Mouse (Mus musculus) intestine, embryonic 14.5 days (tissue): Measurements from ENCODE around the gene Bcas1. TPM values are rescaled to one million over a fixed set of nuclear protein-coding genes. Genes with fewer than 3 reads are reported as not detected.

Source experiments
- ATAC-seq: fragments of 200-750 bp; cut with Nextera tagmentation; replicated peaks from 2 replicates; pipeline ENCODE4 v1.8.0; 2017; ENCODE audit warnings: low read depth, moderate number of reproducible peaks, moderate TSS enrichment, moderate library complexity; ENCODE audit not compliant: low FRiP score, low TSS enrichment
- DNase-seq: peaks from one replicate; pipeline ENCODE4 v3.0.0-alpha.2; 2018; ENCODE audit warnings: low spot score
- H3K27ac ChIP-seq: fragments of 300-500 bp; sonication (generic); 2 replicates; pipeline ENCODE4 v1.5.1; 2014; ENCODE audit warnings: low read depth, mild to moderate bottlenecking, control low read depth
- H3K27me3 ChIP-seq: fragments of 300-500 bp; sonication (generic); replicated peaks from 2 replicates; pipeline ENCODE4 v1.6.1; 2014; ENCODE audit warnings: low read length, control low read depth; ENCODE audit not compliant: control insufficient read depth, insufficient read depth
- H3K36me3 ChIP-seq: fragments of 300-500 bp; sonication (generic); 2 replicates; pipeline ENCODE4 v1.6.1; 2014; ENCODE audit warnings: low read length, control low read depth; ENCODE audit not compliant: control insufficient read depth, insufficient read depth
- H3K4me1 ChIP-seq: fragments of 300-500 bp; sonication (generic); replicated peaks from 2 replicates; pipeline ENCODE4 v1.6.1; 2014; ENCODE audit warnings: low read length, control low read depth, mixed read lengths; ENCODE audit not compliant: control insufficient read depth, insufficient read depth
- H3K4me2 ChIP-seq: fragments of 300-500 bp; sonication (generic); 2 replicates; pipeline ENCODE4 v1.6.1; 2014; ENCODE audit warnings: low read length
- H3K4me3 ChIP-seq: fragments of 300-500 bp; sonication (generic); 2 replicates; pipeline ENCODE4 v1.5.1; 2014; ENCODE audit warnings: low read depth, low read length, control low read depth, mixed read lengths
- H3K9ac ChIP-seq: fragments of 300-500 bp; sonication (generic); 2 replicates; pipeline ENCODE4 v1.6.1; 2014; ENCODE audit warnings: mild to moderate bottlenecking, low read length
- H3K9me3 ChIP-seq: fragments of 300-500 bp; sonication (generic); 2 replicates; pipeline ENCODE4 v1.6.1; 2016; ENCODE audit warnings: low read length, control low read depth; ENCODE audit not compliant: control insufficient read depth
- WGBS: fragments of 180-500 bp; shearing (Covaris S2); extraction: QIAGEN DNeasy Blood & Tissue Kit; methylation state at CpG from one replicate; pipeline ENCODE4 v1.1.7; 2014; 5-methylcytosine and 5-hydroxymethylcytosine counted together
- polyA plus RNA-seq: library from polyadenylated mRNA; unstranded; fragments of >200 nt; fragmentation: Nextera tagmentation; extraction: Ambion mirVana; gene quantifications from 2 replicates; pipeline ENCODE4 v1.2.1, GENCODE M21; 2014

Gene Bcas1
- polyA plus RNA-seq, 1 experiment from 2014 or later, result 1.8 TPM

GRCm38 (mm10) chr2:170410677-170411489, 16.8 kb downstream of the Bcas1 start:
- Histone ChIP-seq H3K4me3 (no peak overlapping the region), H3K4me2 (peak overlapping the region; percentile 35), H3K4me1 (0 out of 2 replicates have a peak, but pooled peaks cover 4% of the 10 kb centered on the region), H3K9me3 (no peaks in the 10 kb centered on the region), H3K9ac (no peak overlapping the region), H3K27ac (no peak overlapping the region), H3K27me3 (peaks cover 21% of the 10 kb centered on the region), H3K36me3 (no peaks in the 10 kb centered on the region)
- ATAC-seq (no peak), DNase-seq (no peak)
- 16% methylated on average over 23 of the region's 23 CpGs for WGBS

- H3K4me1 ChIP-seq, result peaks cover 18% of the 10 kb centered on the region
- H3K9me3 ChIP-seq, result no peaks in the 10 kb centered on the region
- 78% methylated on average over 14 of the region's 14 CpGs for WGBS
- ATAC-seq, result no peak
- no peaks in the 10 kb centered on the region for H3K36me3 ChIP-seq
- no peak overlapping the region for H3K9ac ChIP-seq
- peaks cover 10% of the 10 kb centered on the region for H3K27me3 ChIP-seq
- H3K27ac ChIP-seq, result no peak overlapping the region
- H3K4me2 ChIP-seq, result no peak overlapping the region
- no peak overlapping the region for H3K4me3 ChIP-seq
- no peak for DNase-seq
Measured at GRCm38 (mm10) chr2:170406438-170406837, 21.2 kb downstream of the Bcas1 start.

GRCm38 (mm10) chr2:170404781-170405573, 22.7 kb downstream of the Bcas1 start:
- Histone ChIP-seq H3K36me3 (no peaks in the 10 kb centered on the region), H3K4me3 (no peak overlapping the region), H3K4me1 (peaks cover 17% of the 10 kb centered on the region), H3K9ac (no peak overlapping the region), H3K27ac (no peak overlapping the region), H3K9me3 (no peaks in the 10 kb centered on the region), H3K27me3 (no peaks in the 10 kb centered on the region), H3K4me2 (no peak overlapping the region)
- no peak for ATAC-seq
- 13% methylated on average over 18 of the region's 18 CpGs for WGBS
- DNase-seq, result no peak

- no peak overlapping the region for H3K27ac ChIP-seq
Measured at GRCm38 (mm10) chr2:170403666-170404385, 23.8 kb downstream of the Bcas1 start.

GRCm38 (mm10) chr2:170401211-170401799, 26.3 kb downstream of the Bcas1 start:
- Histone ChIP-seq H3K4me2 (peak overlapping the region; percentile 52), H3K9me3 (no peaks in the 10 kb centered on the region), H3K4me1 (peaks cover 17% of the 10 kb centered on the region), H3K36me3 (no peaks in the 10 kb centered on the region), H3K4me3 (peak overlapping the region; percentile 30), H3K27me3 (no peaks in the 10 kb centered on the region), H3K27ac (no peak overlapping the region), H3K9ac (no peak overlapping the region)
- ATAC-seq (0 out of 2 replicates have a peak, but pooled peaks have one; percentile 26), DNase-seq (peak; percentile 87)
- WGBS, result 1% methylated on average over 17 of the region's 17 CpGs

More at GRCm38 (mm10) chr2:170403666-170404385, 23.8 kb downstream of the Bcas1 start:
- 17% methylated on average over 10 of the region's 10 CpGs for WGBS
- DNase-seq, result no peak
- H3K4me1 ChIP-seq, result peaks cover 17% of the 10 kb centered on the region
- no peaks in the 10 kb centered on the region for H3K27me3 ChIP-seq
- no peak overlapping the region for H3K4me2 ChIP-seq
- ATAC-seq, result no peak
- no peak overlapping the region for H3K4me3 ChIP-seq
- no peaks in the 10 kb centered on the region for H3K36me3 ChIP-seq
- H3K9me3 ChIP-seq, result no peaks in the 10 kb centered on the region
- no peak overlapping the region for H3K9ac ChIP-seq

- H3K9me3 ChIP-seq, result no peaks in the 10 kb centered on the region
- DNase-seq, result peak; percentile 51
- no peak for ATAC-seq
- no peaks in the 10 kb centered on the region for H3K27me3 ChIP-seq
- peaks cover 17% of the 10 kb centered on the region for H3K4me1 ChIP-seq
- H3K4me3 ChIP-seq, result peak overlapping the region; percentile 30; the same call in 1 of the 2 replicates
- no peaks in the 10 kb centered on the region for H3K36me3 ChIP-seq
- H3K27ac ChIP-seq, result no peak overlapping the region
- 7% methylated on average over 10 of the region's 10 CpGs for WGBS
- no peak overlapping the region for H3K9ac ChIP-seq
- peak overlapping the region; percentile 52 for H3K4me2 ChIP-seq
Measured at GRCm38 (mm10) chr2:170400666-170401065, 27.0 kb downstream of the Bcas1 start.

- ATAC-seq, result no peak
Measured at GRCm38 (mm10) chr2:170391994-170392393, 35.7 kb downstream of the Bcas1 start.

GRCm38 (mm10) chr2:170388320-170388719, 39.3 kb downstream of the Bcas1 start:
- Histone ChIP-seq H3K36me3 (no peaks in the 10 kb centered on the region), H3K4me1 (no peaks in the 10 kb centered on the region), H3K27me3 (no peaks in the 10 kb centered on the region), H3K4me3 (no peak overlapping the region), H3K9ac (no peak overlapping the region), H3K27ac (no peak overlapping the region), H3K9me3 (no peaks in the 10 kb centered on the region), H3K4me2 (no peak overlapping the region)
- WGBS, result 71% methylated on average over 5 of the region's 5 CpGs
- no peak for DNase-seq
- ATAC-seq, result no peak

More at GRCm38 (mm10) chr2:170391994-170392393, 35.7 kb downstream of the Bcas1 start:
- Histone ChIP-seq H3K4me3 (no peak overlapping the region), H3K9ac (no peak overlapping the region), H3K27me3 (no peaks in the 10 kb centered on the region), H3K4me2 (no peak overlapping the region), H3K27ac (no peak overlapping the region), H3K9me3 (0 out of 2 replicates have a peak, but pooled peaks cover 3% of the 10 kb centered on the region), H3K36me3 (no peaks in the 10 kb centered on the region), H3K4me1 (no peaks in the 10 kb centered on the region)
- no peak for DNase-seq
- 95% methylated on average over 1 of the region's 1 CpGs for WGBS
